Mouse (Mus musculus) layer of hippocampus, adult 9-10 months (tissue): ENCODE measurements around the gene Cpz.

Experiments
- DNase-seq: peaks from one replicate; pipeline ENCODE4 v3.0.0; 2022; ENCODE audit warnings: low spot score

Gene Cpz

GRCm38 (mm10) chr5:35525469-35526123 lies at the start of gene Cpz:
Gene Cpz (minus strand): TSS chr5:35525698.
- DNase-seq = no peak

- DNase-seq = peak; percentile 70
Observed at GRCm38 (mm10) chr5:35574653-35575599, 49.4 kb upstream of the Cpz start, which contains the start of gene Trmt44. Gene Trmt44 (minus strand): TSS chr5:35575070.

GRCm38 (mm10) chr5:35571546-35571945 lies 46.0 kb upstream of the Cpz start:
- DNase-seq = no peak

GRCm38 (mm10) chr5:35566632-35567031 lies 41.1 kb upstream of the Cpz start:
- DNase-seq = no peak

- no peak for DNase-seq
Observed at GRCm38 (mm10) chr5:35565217-35565616, 39.7 kb upstream of the Cpz start.

- DNase-seq = no peak
Observed at GRCm38 (mm10) chr5:35563449-35563848, 38.0 kb upstream of the Cpz start.

GRCm38 (mm10) chr5:35562616-35563015 lies 37.1 kb upstream of the Cpz start:
- DNase-seq = no peak

- DNase-seq = no peak
Observed at GRCm38 (mm10) chr5:35559447-35559846, 33.9 kb upstream of the Cpz start.

- DNase-seq = no peak
Observed at GRCm38 (mm10) chr5:35557946-35558621, 32.6 kb upstream of the Cpz start.

GRCm38 (mm10) chr5:35556393-35556792 lies 30.9 kb upstream of the Cpz start:
- DNase-seq = no peak

GRCm38 (mm10) chr5:35552838-35553539 lies 27.5 kb upstream of the Cpz start:
- no peak for DNase-seq

GRCm38 (mm10) chr5:35551855-35552837 lies 26.6 kb upstream of the Cpz start:
- no peak for DNase-seq

- DNase-seq = no peak
Observed at GRCm38 (mm10) chr5:35546127-35546526, 20.6 kb upstream of the Cpz start.

GRCm38 (mm10) chr5:35541059-35541790 lies 15.7 kb upstream of the Cpz start:
- DNase-seq = no peak

- no peak for DNase-seq
Observed at GRCm38 (mm10) chr5:35540555-35540954, 15.1 kb upstream of the Cpz start.

- DNase-seq = no peak
Observed at GRCm38 (mm10) chr5:35539576-35539975, 14.1 kb upstream of the Cpz start.

GRCm38 (mm10) chr5:35538022-35538421 lies 12.5 kb upstream of the Cpz start:
- no peak for DNase-seq

- DNase-seq = no peak
Observed at GRCm38 (mm10) chr5:35537474-35537873, 12.0 kb upstream of the Cpz start.

GRCm38 (mm10) chr5:35536271-35536670 lies 10.8 kb upstream of the Cpz start:
- DNase-seq = no peak

GRCm38 (mm10) chr5:35531586-35531985 lies 6.1 kb upstream of the Cpz start:
- DNase-seq = no peak
